Mouse (Mus musculus) kidney, postnatal 25 days (tissue): Measurements from ENCODE around the gene Uba1y.
"Not testable (repeated sequence)": the region's sequence is repeated elsewhere in the genome, so short reads cannot be mapped to it uniquely, and the experiment has no call there.

Source experiments
- DNase-seq, 2 experiments: peaks; one replicate each; pipeline ENCODE4 v3.0.0; 2021; ENCODE audit warnings: mixed read lengths in 2 of 2

Gene Uba1y

GRCm38 (mm10) chrY:818396-818795 lies at the start of gene Uba1y:
Gene Uba1y, plus strand, starts transcription at chrY:818649.
- no peak for DNase-seq

- DNase-seq, result not testable (repeated sequence)
These were observed 21.1 kb upstream of the Uba1y start, which contains the start of gene Zfy1 for GRCm38 (mm10) chrY:797309-797708. Gene Zfy1, minus strand, starts transcription at chrY:797409.

- peak in 1 of 2 experiments; percentile 58 for DNase-seq
These were observed 9.3 kb upstream of the Uba1y start for GRCm38 (mm10) chrY:808991-809661.

- no peak for DNase-seq
These were observed 54.0 kb downstream of the Uba1y start for GRCm38 (mm10) chrY:872404-872803.

- peak in 1 of 2 experiments; percentile 1 for DNase-seq
These were observed 54.6 kb downstream of the Uba1y start for GRCm38 (mm10) chrY:872855-873549.
